Mouse (Mus musculus) neural tube, embryonic 14.5 days (tissue): ENCODE data around the gene 1700024P04Rik. TPM values are rescaled to one million over a fixed set of nuclear protein-coding genes. Genes with fewer than 3 reads are reported as not detected.

ENCODE experiments used
- polyA plus RNA-seq: library from polyadenylated mRNA; unstranded; fragments of >200 nt; fragmentation: Nextera tagmentation; extraction: Ambion mirVana; gene quantifications from 2 replicates; pipeline ENCODE4 v1.2.1, GENCODE M21; 2014

The 1700024P04Rik gene
- polyA plus RNA-seq, 1 experiment from 2014 or later: not detected

Other genes starting within 250 kb of the 1700024P04Rik start
- 28.3 and 30.4 TPM in 2 replicates for gene Fcho2, start 169.1 kb downstream of the 1700024P04Rik start, polyA plus RNA-seq
- 37.5 and 63.9 TPM in 2 replicates for gene Tnpo1, start 58.2 kb downstream of the 1700024P04Rik start, polyA plus RNA-seq
- gene Zfp366, start 200.3 kb upstream of the 1700024P04Rik start, polyA plus RNA-seq: 0.62 and 0.94 TPM in 2 replicates